Mouse (Mus musculus) ES-E14 (cell line): ENCODE measurements around the gene Suox. TPM values are rescaled to one million over a fixed set of nuclear protein-coding genes. Genes with fewer than 3 reads are reported as not detected.
"Not testable (repeated sequence)": the region's sequence is repeated elsewhere in the genome, so short reads cannot be mapped to it uniquely, and the experiment has no call there.

Source experiments
- DNase-seq: peaks from one replicate; pipeline ENCODE4 v3.0.0-alpha.2; 2013; ENCODE audit warnings: low read depth, low spot score
- H3K27ac ChIP-seq: 2 replicates; pipeline ENCODE4 v1.5.1; 2012; ENCODE audit warnings: low read depth, mild to moderate bottlenecking, low read length, moderate library complexity, mixed read lengths; ENCODE audit not compliant: poor library complexity, insufficient read depth, severe bottlenecking
- H3K36me3 ChIP-seq: 2 replicates; pipeline ENCODE4 v1.6.1; 2012; ENCODE audit warnings: mild to moderate bottlenecking, low read length, moderate library complexity, mixed read lengths; ENCODE audit not compliant: control insufficient read depth, poor library complexity, insufficient read depth, severe bottlenecking
- H3K4me1 ChIP-seq, 2 experiments: fragments of 150-350 bp in 1 of 2; sonication (generic) in 1 of 2; 2 replicates each; pipeline ENCODE4 v1.6.1; 2012; ENCODE audit warnings: low read length in 2 of 2, mild to moderate bottlenecking in 1 of 2, mixed read lengths in 1 of 2; ENCODE audit not compliant: control insufficient read depth in 2 of 2, insufficient read depth in 2 of 2, poor library complexity in 1 of 2
- H3K4me3 ChIP-seq, 2 experiments: fragments of 150-350 bp in 1 of 2; sonication (generic) in 1 of 2; 2 replicates each; pipeline ENCODE4 v1.5.1; 2012; ENCODE audit warnings: low read length in 2 of 2, low read depth in 1 of 2, mild to moderate bottlenecking in 1 of 2, mixed read lengths in 1 of 2; ENCODE audit not compliant: insufficient read depth in 1 of 2, poor library complexity in 1 of 2, severe bottlenecking in 1 of 2
- H3K9ac ChIP-seq: 2 replicates; pipeline ENCODE4 v1.6.1; 2012; ENCODE audit warnings: low read depth, mild to moderate bottlenecking, low read length, mixed read lengths; ENCODE audit not compliant: poor library complexity, insufficient read depth, severe bottlenecking
- H3K9me3 ChIP-seq: fragments of 150-350 bp; sonication (generic); 2 replicates; pipeline ENCODE4 v1.6.1; 2012; ENCODE audit warnings: low read depth, mild to moderate bottlenecking, low read length; ENCODE audit not compliant: control insufficient read depth, insufficient read depth
- CHD2 ChIP-seq: IDR thresholded peaks from 2 replicates; pipeline ENCODE4 v1.6.1; 2014; ENCODE audit warnings: mild to moderate bottlenecking, low read depth, low read length, inconsistent platforms
- HCFC1 ChIP-seq: IDR thresholded peaks from 2 replicates; pipeline ENCODE4 v1.6.1; 2012; ENCODE audit warnings: low read length, inconsistent platforms, borderline replicate concordance; ENCODE audit not compliant: insufficient read depth
- MAFK ChIP-seq: IDR thresholded peaks from 2 replicates; pipeline ENCODE4 v1.6.1; 2014; ENCODE audit warnings: mild to moderate bottlenecking, low read depth, low read length, inconsistent platforms; ENCODE audit not compliant: insufficient read depth
- ZC3H11A ChIP-seq: IDR thresholded peaks from 2 replicates; pipeline ENCODE4 v1.6.1; 2012; ENCODE audit warnings: low read depth, mild to moderate bottlenecking, inconsistent platforms, low read length, borderline replicate concordance
- ZNF384 ChIP-seq: IDR thresholded peaks from 2 replicates; pipeline ENCODE4 v1.6.1; 2012; ENCODE audit warnings: low read depth, low read length, inconsistent platforms
- in situ Hi-C, 2 experiments: fragments of 600-800 bp; cut with MboI; formaldehyde crosslinking; loops; one replicate each; pipeline ENCODE4 v1.15.1; 2025; ENCODE audit warnings: low sequenced_read_pairs in 2 of 2, inconsistent platforms in 1 of 2; ENCODE audit not compliant: unreplicated experiment in 2 of 2
- total RNA-seq: library from RNA; depleted of rRNA; stranded (reverse); fragments of 300-350 nt; gene quantifications from 2 replicates; pipeline ENCODE4 v1.2.3, GENCODE M21; 2012; rRNA removed

Suox gene
- total RNA-seq, result 7.0 and 7.4 TPM in 2 replicates

GRCm38 (mm10) chr10:128673763-128674468 lies at the start of gene Suox:
TSS of gene Suox (minus strand) at chr10:128674073.
- Histone ChIP-seq H3K27ac (no peak within 1 kb of the TSS), H3K36me3 (no peaks in the 10 kb centered on the region), H3K9ac (peak within 1 kb of the TSS; percentile 64), H3K9me3 (no peaks in the 10 kb centered on the region), H3K4me1 (peaks cover 0 to 4% of the 10 kb centered on the region in 2 experiments; a peak in 1 of 4 replicates), H3K4me3 (peak within 1 kb of the TSS; percentile 73 to 84)
- DNase-seq, result peak; percentile 73
- in situ Hi-C loops, result loop anchor here in 1 of 2 experiments (10.0 kb wide), 1 partner anchor 59 kb away; no protein-coding TSS in a partner anchor
- TF ChIP-seq HCFC1, result no peak
- TF ChIP-seq ZC3H11A, result no peak
- no peak for TF ChIP-seq CHD2
- TF ChIP-seq MAFK, result no peak
- no peak for TF ChIP-seq ZNF384

GRCm38 (mm10) chr10:128715559-128716537 lies 42.0 kb upstream of the Suox start:
- Histone ChIP-seq H3K9ac (no peak overlapping the region), H3K36me3 (peaks cover 4% of the 10 kb centered on the region; the same call in 1 of the 2 replicates), H3K9me3 (no peaks in the 10 kb centered on the region), H3K4me3 (no peak overlapping the region), H3K27ac (no peak overlapping the region), H3K4me1 (peaks cover 2 to 12% of the 10 kb centered on the region in 2 experiments; a peak in 3 of 4 replicates)
- in situ Hi-C loops, result no loop called here
- no peak for DNase-seq
- TF ChIP-seq ZNF384 (no peak), ZC3H11A (no peak), CHD2 (no peak)

GRCm38 (mm10) chr10:128711318-128711717 lies 37.4 kb upstream of the Suox start:
- Histone ChIP-seq H3K4me3 (peak overlapping the region in 1 of 2 experiments; percentile 42; a peak in 1 of 4 replicates), H3K4me1 (peaks cover 2 to 17% of the 10 kb centered on the region in 2 experiments; a peak in 3 of 4 replicates), H3K27ac (peak overlapping the region; percentile 65; the same call in 1 of the 2 replicates)
- in situ Hi-C loops, H3K9ac ChIP-seq, H3K9me3 ChIP-seq, H3K36me3 ChIP-seq, DNase-seq: not testable (repeated sequence)
- peak; percentile 69; the same call in 1 of the 2 replicates for TF ChIP-seq ZNF384

- DNase-seq, result no peak
- peak overlapping the region; percentile 48 to 100 for H3K4me3 ChIP-seq
- no peaks in the 10 kb centered on the region for H3K9me3 ChIP-seq
- TF ChIP-seq MAFK (no peak), ZC3H11A (no peak), ZNF384 (no peak), HCFC1 (no peak), CHD2 (no peak)
- peaks cover 9% of the 10 kb centered on the region for H3K36me3 ChIP-seq
- H3K27ac ChIP-seq, result peak overlapping the region; percentile 61
- in situ Hi-C loops, result no loop called here
- peaks cover 5 to 11% of the 10 kb centered on the region in 2 experiments; a peak in 3 of 4 replicates for H3K4me1 ChIP-seq
- H3K9ac ChIP-seq, result peak overlapping the region; percentile 59
Observed at GRCm38 (mm10) chr10:128705317-128705693, 31.4 kb upstream of the Suox start.
